Mouse (Mus musculus) heart, adult 8-10 months (tissue): Measurements from ENCODE around the gene Samd4b. TPM values are rescaled to one million over a fixed set of nuclear protein-coding genes. Genes with fewer than 3 reads are reported as not detected.

ENCODE experiments used
- DNase-seq: peaks from one replicate; pipeline ENCODE4 v3.0.0; 2022; ENCODE audit warnings: low spot score
- microRNA-seq: library from miRNA; unstranded; fragments of <30 nt; microRNA quantifications from one replicate; pipeline ENCODE4 v1.2.0, GENCODE M21; 2022
- total RNA-seq, 4 experiments: library from RNA; stranded (reverse); gene quantifications; 2 replicates each; pipeline ENCODE4 v1.2.4; 2022

The Samd4b gene
- total RNA-seq, 4 experiments from 2014 or later, result 19.4 to 23.4 (median 21.5) TPM

DNA sequence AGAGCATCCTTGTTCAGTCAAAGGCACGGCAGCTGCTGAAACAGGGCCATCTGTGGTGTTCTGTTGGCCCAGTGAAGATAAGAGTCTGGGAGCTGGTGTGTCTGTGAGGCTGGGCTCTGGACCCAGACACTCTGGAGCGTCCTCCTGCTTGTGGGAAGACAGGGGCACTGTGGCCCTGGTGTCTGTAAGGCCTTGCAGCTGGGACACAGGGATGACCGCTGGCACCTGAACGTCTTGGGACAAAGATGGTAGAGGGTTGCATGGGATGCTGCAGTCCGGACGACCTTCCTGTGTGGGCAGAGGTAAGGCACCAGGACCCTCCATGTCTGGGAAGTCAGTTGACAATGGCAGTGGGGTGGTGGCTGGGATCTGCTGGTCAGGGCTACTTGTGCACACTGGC lies 237.7 kb downstream of the Samd4b start:
- no peak for DNase-seq

GRCm38 (mm10) chr7:28359854-28360253 lies 238.1 kb downstream of the Samd4b start:
- no peak for DNase-seq

GRCm38 (mm10) chr7:28358431-28358830 lies 239.5 kb downstream of the Samd4b start:
- DNase-seq, result no peak

DNA sequence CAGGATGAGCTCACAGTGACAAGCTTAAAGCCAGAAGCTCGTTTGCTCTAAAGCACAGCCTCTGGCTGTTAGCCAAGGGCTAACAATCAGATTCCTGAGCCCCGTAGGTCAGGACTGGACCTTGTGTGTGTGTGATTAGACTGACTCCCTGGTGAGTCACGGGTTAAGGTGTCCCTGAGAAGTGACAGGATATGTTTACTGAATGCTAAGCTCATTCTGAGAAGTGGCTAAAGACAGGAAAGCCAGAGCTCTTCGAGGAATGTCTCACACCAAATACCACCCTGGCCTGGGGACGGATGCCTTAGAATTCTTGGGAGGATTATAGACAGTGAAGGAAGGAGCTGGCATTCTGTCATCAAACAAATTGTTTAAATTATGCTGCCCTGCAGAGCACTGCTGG lies 240.0 kb downstream of the Samd4b start:
- no peak for DNase-seq

GRCm38 (mm10) chr7:28356981-28357380 lies 241.0 kb downstream of the Samd4b start:
- peak; percentile 69 for DNase-seq

- no peak for DNase-seq
Observed at GRCm38 (mm10) chr7:28355221-28355620, 242.7 kb downstream of the Samd4b start.

- no peak for DNase-seq
Observed at GRCm38 (mm10) chr7:28354596-28354995, 243.3 kb downstream of the Samd4b start.

- no peak for DNase-seq
Observed at GRCm38 (mm10) chr7:28354113-28354581, 243.8 kb downstream of the Samd4b start.

GRCm38 (mm10) chr7:28353267-28353666 lies 244.7 kb downstream of the Samd4b start:
- DNase-seq, result no peak

DNA sequence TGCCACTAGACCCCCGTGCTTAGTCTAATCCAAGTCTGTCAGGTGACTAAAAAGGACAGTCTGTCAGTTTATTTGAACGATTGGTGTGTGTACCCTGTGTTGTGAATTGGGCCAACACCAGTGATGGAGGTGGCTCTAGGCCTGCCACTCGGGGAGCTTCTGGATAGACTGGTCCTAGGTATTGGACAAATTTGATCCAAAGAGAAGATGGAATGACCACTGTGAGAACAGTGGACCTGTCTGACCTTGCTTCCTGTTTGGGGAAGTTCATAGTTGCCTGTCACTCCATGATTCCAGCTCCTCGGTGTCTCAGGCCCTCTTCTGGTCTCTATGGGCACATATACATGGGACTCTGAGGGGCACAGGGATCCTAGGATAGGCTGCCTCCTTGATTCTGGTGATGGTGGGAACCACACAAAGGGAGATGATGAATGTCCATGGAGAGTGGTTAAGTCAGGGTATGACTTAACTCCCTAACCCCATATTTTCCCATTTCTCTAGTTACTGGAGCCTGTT lies 246.2 kb downstream of the Samd4b start:
- no peak for DNase-seq

- DNase-seq, result peak; percentile 99
Observed at GRCm38 (mm10) chr7:28350155-28350883, 247.6 kb downstream of the Samd4b start, which contains the start of gene Rps16. Gene Rps16 (plus strand): TSS chr7:28350652.

Small RNA genes within 50 kb of the gene (microRNA-seq; reads per million reads assigned to microRNA genes)
- not detected for gene Mir7049

Other genes starting within 250 kb of the Samd4b start
- 100 to 1,000 TPM; 472 to 574 (median 541) TPM for gene Rps16, start 247.5 kb downstream of the Samd4b start, total RNA-seq
- gene Plekhg2, start 225.5 kb downstream of the Samd4b start, total RNA-seq, result 10 to 100 TPM in 3 of 4 experiments, 1 to 10 TPM in 1; 8.9 to 13.2 (median 11.2) TPM
- gene Zfp36, start 217.9 kb downstream of the Samd4b start, total RNA-seq, result 10 to 100 TPM; 12.2 to 40.6 (median 16.5) TPM
- gene Med29, start 205.4 kb downstream of the Samd4b start, total RNA-seq, result 10 to 100 TPM; 19.5 to 24.0 (median 22.2) TPM
- 10 to 100 TPM; 35.7 to 44.4 (median 39.1) TPM for gene Paf1, start 205.2 kb downstream of the Samd4b start, total RNA-seq
- 1 to 10 TPM; 3.5 to 5.7 (median 4.8) TPM for gene Gmfg, start 160.7 kb downstream of the Samd4b start, total RNA-seq
- gene Lrfn1, start 146.2 kb downstream of the Samd4b start, total RNA-seq, result under 1 TPM; 0.43 to 0.82 (median 0.61) TPM
- gene Ifnl2, start 87.7 kb downstream of the Samd4b start, total RNA-seq, result not detected
- not detected for gene Ifnl3, start 75.3 kb downstream of the Samd4b start, total RNA-seq
- gene Sycn, start 57.3 kb downstream of the Samd4b start, total RNA-seq, result not detected
- gene Nccrp1, start 50.9 kb downstream of the Samd4b start, total RNA-seq, result not detected
- 10 to 100 TPM in 1 of 4 experiments, 1 to 10 TPM in 3; 8.1 to 11.8 (median 8.5) TPM for gene Pak4, start within 50 bp of the Samd4b start, total RNA-seq
- not detected for gene Acp7, start 33.2 kb upstream of the Samd4b start, total RNA-seq
- gene Fbxo27, start 94.7 kb upstream of the Samd4b start, total RNA-seq, result under 1 TPM in 3 of 4 experiments, not detected in 1; 0.11 to 0.72 (median 0.16) TPM
- gene Fbxo17, start 118.7 kb upstream of the Samd4b start, total RNA-seq, result 1 to 10 TPM in 3 of 4 experiments, under 1 TPM in 1; 0.55 to 1.2 (median 1.1) TPM
- gene Mrps12, start 143.7 kb upstream of the Samd4b start, total RNA-seq, result 10 to 100 TPM; 64.0 to 72.6 (median 67.4) TPM
- gene Sars2, start 143.8 kb upstream of the Samd4b start, total RNA-seq, result 10 to 100 TPM; 13.1 to 15.0 (median 13.7) TPM
- gene Ccer2, start 158.0 kb upstream of the Samd4b start, total RNA-seq, result not detected
- 10 to 100 TPM; 84.0 to 92.6 (median 90.8) TPM for gene Sirt2, start 168.6 kb upstream of the Samd4b start, total RNA-seq
- 10 to 100 TPM; 22.8 to 29.1 (median 28.1) TPM for gene Nfkbib, start 169.4 kb upstream of the Samd4b start, total RNA-seq
- 1 to 10 TPM; 1.4 to 3.0 (median 1.6) TPM for gene Rinl, start 190.8 kb upstream of the Samd4b start, total RNA-seq
- 100 to 1,000 TPM; 185 to 230 (median 214) TPM for gene Hnrnpl, start 210.4 kb upstream of the Samd4b start, total RNA-seq
- gene Ech1, start 227.1 kb upstream of the Samd4b start, total RNA-seq, result 1,000 to 10,000 TPM; 2,066 to 2,754 (median 2,219) TPM
- 10 to 100 TPM; 17.3 to 32.1 (median 24.6) TPM for gene Lgals4, start 235.7 kb upstream of the Samd4b start, total RNA-seq